Comparison of ENCODE assay signal across 7 mouse cellular contexts in genomic region chr15:89197056-89197455, GRCm38 (mm10). TPM values are rescaled to one million over a fixed set of nuclear protein-coding genes. Genes with fewer than 3 reads are reported as not detected.
A peak's percentile ranks its signal among the peaks of the same experiment; 100 is the strongest.
DNase-seq lines count a peak whose midpoint lies in the region; ATAC-seq and TF ChIP-seq lines count a peak whose summit lies in the region.

No protein-coding gene starts in this region.

- peaks cover 16% of the 10 kb centered on the region for H3K4me1 ChIP-seq in lung, embryonic 15.5 days
- peaks cover 5% of the 10 kb centered on the region; the same call in 1 of the 2 replicates for H3K4me1 ChIP-seq in forebrain, embryonic 11.5 days (replicated peaks; ENCODE audit: control insufficient read depth, insufficient read depth, low read length)
- H3K4me1 ChIP-seq in intestine, postnatal 0 days (replicated peaks; ENCODE audit: control insufficient read depth, insufficient read depth, low read length): peaks cover 6% of the 10 kb centered on the region; the same call in 1 of the 2 replicates
- H3K4me1 ChIP-seq in olfactory bulb, adult 2 months (ENCODE audit: control insufficient read depth, insufficient read depth, low read length): peaks cover 8% of the 10 kb centered on the region

- H3K27me3 ChIP-seq in lung, embryonic 15.5 days: no peaks in the 10 kb centered on the region
- no peaks in the 10 kb centered on the region for H3K27me3 ChIP-seq in forebrain, embryonic 11.5 days (ENCODE audit: control insufficient read depth, insufficient read depth, low read length)
- no peaks in the 10 kb centered on the region for H3K27me3 ChIP-seq in intestine, postnatal 0 days (replicated peaks; ENCODE audit: control insufficient read depth, insufficient read depth, low read length)

- no peak for DNase-seq in lung, postnatal 10 days
- DNase-seq in forebrain, embryonic 11.5 days (ENCODE audit: low spot score): no peak
- DNase-seq in retina, postnatal 1 day: no peak

- no peak for TF ChIP-seq CTCF in intestine, postnatal 0 days (IDR thresholded peaks at IDR 0.05; ENCODE audit: low read depth)
- TF ChIP-seq CTCF in olfactory bulb, adult 2 months (IDR thresholded peaks at IDR 0.05; ENCODE audit: insufficient read depth, low read depth, low read length): no peak

- 62% methylated on average over 15 of the region's 15 CpGs for WGBS in lung, embryonic 15.5 days
- WGBS in forebrain, embryonic 11.5 days: 73% methylated on average over 15 of the region's 15 CpGs
- WGBS in intestine, postnatal 0 days: 65% methylated on average over 15 of the region's 15 CpGs
- 38% methylated on average over 15 of the region's 15 CpGs for WGBS in olfactory bulb, adult 2 months

- H3K9me3 ChIP-seq in lung, embryonic 15.5 days: no peaks in the 10 kb centered on the region
- no peaks in the 10 kb centered on the region for H3K9me3 ChIP-seq in forebrain, embryonic 11.5 days (ENCODE audit: control insufficient read depth, low read length)
- no peaks in the 10 kb centered on the region for H3K9me3 ChIP-seq in intestine, postnatal 0 days (ENCODE audit: control insufficient read depth)

- no peak for TF ChIP-seq POLR2A in olfactory bulb, adult 2 months (IDR thresholded peaks at IDR 0.05; ENCODE audit: insufficient read depth, low read depth, low read length)

- H3K4me3 ChIP-seq in lung, embryonic 15.5 days: peak overlapping the region; percentile 90
- peak overlapping the region; percentile 81 for H3K4me3 ChIP-seq in forebrain, embryonic 11.5 days (ENCODE audit: low read depth, low read length)
- H3K4me3 ChIP-seq in intestine, postnatal 0 days (ENCODE audit: low read depth, low read length): peak overlapping the region; percentile 96; the same call in 1 of the 2 replicates
- peak overlapping the region; percentile 92 for H3K4me3 ChIP-seq in olfactory bulb, adult 2 months (ENCODE audit: insufficient read depth, low read depth, low read length)

- H3K9ac ChIP-seq in lung, embryonic 15.5 days: peak overlapping the region; percentile 48
- H3K9ac ChIP-seq in forebrain, embryonic 11.5 days (ENCODE audit: low read length): peak overlapping the region; percentile 98
- H3K9ac ChIP-seq in intestine, postnatal 0 days (ENCODE audit: low read depth, low read length): peak overlapping the region; percentile 4; the same call in 1 of the 2 replicates

- no peak for ATAC-seq in lung, embryonic 15.5 days (ENCODE audit: borderline replicate concordance, extremely low read depth, low FRiP score, low TSS enrichment)
- no peak for ATAC-seq in forebrain, embryonic 11.5 days (replicated peaks; ENCODE audit: low FRiP score)
- no peak for ATAC-seq in intestine, postnatal 0 days
- ATAC-seq in inflammation-experienced regulatory T-cells, adult 6 months: no peak

- peak overlapping the region; percentile 78 for H3K4me2 ChIP-seq in lung, embryonic 15.5 days
- peak overlapping the region; percentile 75 for H3K4me2 ChIP-seq in forebrain, embryonic 11.5 days (ENCODE audit: low read depth, low read length, severe bottlenecking)
- H3K4me2 ChIP-seq in intestine, postnatal 0 days (replicated peaks; ENCODE audit: low read depth): peak overlapping the region; percentile 75

- H3K27ac ChIP-seq in lung, embryonic 15.5 days: peak overlapping the region; percentile 56; the same call in 1 of the 2 replicates
- H3K27ac ChIP-seq in forebrain, embryonic 11.5 days (ENCODE audit: low read depth, low read length): peak overlapping the region; percentile 96
- no peak overlapping the region for H3K27ac ChIP-seq in intestine, postnatal 0 days (ENCODE audit: low read depth, low read length)
- peak overlapping the region; percentile 65 for H3K27ac ChIP-seq in olfactory bulb, adult 2 months (ENCODE audit: insufficient read depth, low read depth, low read length)

- H3K36me3 ChIP-seq in lung, embryonic 15.5 days: no peaks in the 10 kb centered on the region
- no peaks in the 10 kb centered on the region for H3K36me3 ChIP-seq in forebrain, embryonic 11.5 days (ENCODE audit: control insufficient read depth, insufficient read depth, low read length)
- no peaks in the 10 kb centered on the region for H3K36me3 ChIP-seq in intestine, postnatal 0 days (ENCODE audit: control insufficient read depth, insufficient read depth)

RNA-seq across cellular contexts. Expression of gene Dennd6b, which starts 0.8 kb away (rescaled TPM):
- polyA plus RNA-seq in lung, embryonic 15.5 days (2015; fragmentation: Nextera tagmentation; extraction: Ambion mirVana): 11.0 and 11.8 TPM in 2 replicates
- polyA plus RNA-seq in forebrain, embryonic 11.5 days (2014; fragmentation: Nextera tagmentation; extraction: Ambion mirVana): 26.7 and 27.5 TPM in 2 replicates
- polyA plus RNA-seq in intestine, postnatal 0 days (2015; fragmentation: Nextera tagmentation; extraction: Ambion mirVana): 3.2 and 3.4 TPM in 2 replicates
- not detected in 2 replicates for polyA plus RNA-seq in olfactory bulb, adult 2 months (2012; ENCODE audit: insufficient read depth, insufficient read length, low replicate concordance, missing spikeins)
- polyA plus RNA-seq in inflammation-experienced regulatory T-cells, adult 6 months (2017; shearing (Covaris generic)): 10 to 100 TPM in 2 of 3 experiments, 1 to 10 TPM in 1; 3.4 to 16.7 (median 13.6) TPM

RNA-seq across cellular contexts. Expression of gene Ppp6r2, which starts 14.3 kb away (rescaled TPM):
- 24.5 and 28.5 TPM in 2 replicates for polyA plus RNA-seq in lung, embryonic 15.5 days (2015; fragmentation: Nextera tagmentation; extraction: Ambion mirVana)
- 45.1 and 49.2 TPM in 2 replicates for polyA plus RNA-seq in forebrain, embryonic 11.5 days (2014; fragmentation: Nextera tagmentation; extraction: Ambion mirVana)
- 17.7 and 21.3 TPM in 2 replicates for polyA plus RNA-seq in intestine, postnatal 0 days (2015; fragmentation: Nextera tagmentation; extraction: Ambion mirVana)
- not detected in 2 replicates for polyA plus RNA-seq in olfactory bulb, adult 2 months (2012; ENCODE audit: insufficient read depth, insufficient read length, low replicate concordance, missing spikeins)
- polyA plus RNA-seq in inflammation-experienced regulatory T-cells, adult 6 months (2017; shearing (Covaris generic)): 10 to 100 TPM; 21.5 to 33.7 (median 30.1) TPM

RNA-seq across cellular contexts. Expression of gene Plxnb2, which starts 16.5 kb away (rescaled TPM):
- polyA plus RNA-seq in lung, embryonic 15.5 days (2015; fragmentation: Nextera tagmentation; extraction: Ambion mirVana): 123 and 128 TPM in 2 replicates
- polyA plus RNA-seq in forebrain, embryonic 11.5 days (2014; fragmentation: Nextera tagmentation; extraction: Ambion mirVana): 162 and 176 TPM in 2 replicates
- 71.5 and 74.0 TPM in 2 replicates for polyA plus RNA-seq in intestine, postnatal 0 days (2015; fragmentation: Nextera tagmentation; extraction: Ambion mirVana)
- 46.6 TPM in 1 of 2 replicates, not detected in the other for polyA plus RNA-seq in olfactory bulb, adult 2 months (2012; ENCODE audit: insufficient read depth, insufficient read length, low replicate concordance, missing spikeins)
- polyA plus RNA-seq in inflammation-experienced regulatory T-cells, adult 6 months (2017; shearing (Covaris generic)): 1 to 10 TPM; 1.0 to 3.7 (median 1.7) TPM

RNA-seq across cellular contexts. Expression of gene Mapk11, which starts 47.6 kb away (rescaled TPM):
- polyA plus RNA-seq in lung, embryonic 15.5 days (2015; fragmentation: Nextera tagmentation; extraction: Ambion mirVana): 10.0 and 12.6 TPM in 2 replicates
- polyA plus RNA-seq in forebrain, embryonic 11.5 days (2014; fragmentation: Nextera tagmentation; extraction: Ambion mirVana): 43.2 and 47.6 TPM in 2 replicates
- 1.6 and 1.9 TPM in 2 replicates for polyA plus RNA-seq in intestine, postnatal 0 days (2015; fragmentation: Nextera tagmentation; extraction: Ambion mirVana)
- polyA plus RNA-seq in olfactory bulb, adult 2 months (2012; ENCODE audit: insufficient read depth, insufficient read length, low replicate concordance, missing spikeins): not detected in 2 replicates
- polyA plus RNA-seq in inflammation-experienced regulatory T-cells, adult 6 months (2017; shearing (Covaris generic)): 10 to 100 TPM in 2 of 3 experiments, 1 to 10 TPM in 1; 8.2 to 23.6 (median 21.4) TPM

RNA-seq across cellular contexts. Expression of gene Mapk12, which starts 56.6 kb away (rescaled TPM):
- 12.5 and 13.4 TPM in 2 replicates for polyA plus RNA-seq in lung, embryonic 15.5 days (2015; fragmentation: Nextera tagmentation; extraction: Ambion mirVana)
- polyA plus RNA-seq in forebrain, embryonic 11.5 days (2014; fragmentation: Nextera tagmentation; extraction: Ambion mirVana): 26.9 and 29.8 TPM in 2 replicates
- polyA plus RNA-seq in intestine, postnatal 0 days (2015; fragmentation: Nextera tagmentation; extraction: Ambion mirVana): 2.3 and 2.7 TPM in 2 replicates
- not detected in 2 replicates for polyA plus RNA-seq in olfactory bulb, adult 2 months (2012; ENCODE audit: insufficient read depth, insufficient read length, low replicate concordance, missing spikeins)
- 1 to 10 TPM in 2 of 3 experiments, under 1 TPM in 1; 0.50 to 3.6 (median 2.8) TPM for polyA plus RNA-seq in inflammation-experienced regulatory T-cells, adult 6 months (2017; shearing (Covaris generic))

Comparison
In these comparisons a context has a peak if more than half of its experiments do, and no peak if none do; other contexts are left out.
1. H3K9ac ChIP-seq: peak in every context shown above with its lines; median percentile 98 in forebrain, embryonic 11.5 days; 48 in lung, embryonic 15.5 days; 4 in intestine, postnatal 0 days.